Mouse (Mus musculus): ENCODE measurements around the gene Accs. TPM values are rescaled to one million over a fixed set of nuclear protein-coding genes. Genes with fewer than 3 reads are reported as not detected.
A peak's percentile ranks its signal among the peaks of the same experiment; 100 is the strongest.

Gene Accs
- total RNA-seq, 1 experiment, result 5.5 TPM

DNA sequence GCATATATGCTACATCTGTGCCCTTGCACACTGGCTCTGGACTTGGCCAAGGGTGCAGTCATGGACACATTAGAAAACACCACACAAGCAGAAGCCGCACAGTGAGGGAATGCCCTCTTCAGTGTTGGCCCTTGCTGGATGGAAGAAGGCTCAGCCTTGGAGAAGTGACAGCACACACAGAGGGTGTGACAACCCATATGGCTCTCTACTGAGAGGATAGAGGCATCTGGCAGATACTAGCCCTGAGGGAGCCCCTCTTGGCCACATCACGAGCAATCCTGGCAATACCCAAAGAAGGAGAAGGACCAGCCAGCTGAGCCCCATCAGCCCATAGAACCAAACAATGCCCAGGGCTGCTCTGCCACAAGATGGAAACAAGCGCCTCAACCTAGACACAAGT, 24.9 kb upstream of the Accs start:
- no peak overlapping the region for H3K9ac ChIP-seq (ENCODE audit: insufficient read depth, low read depth, low read length, poor library complexity, severe bottlenecking)
- peaks cover 0 to 21% of the 10 kb centered on the region in 2 experiments; a peak in 2 of 4 replicates for H3K4me1 ChIP-seq (ENCODE audit: control insufficient read depth in 2 of 2, insufficient read depth in 2 of 2, low read length in 2 of 2, poor library complexity in 1 of 2)
- no peak for TF ChIP-seq ZC3H11A (IDR thresholded peaks at IDR 0.05; ENCODE audit: borderline replicate concordance, low read depth, low read length)
- TF ChIP-seq CHD2 (IDR thresholded peaks at IDR 0.05; ENCODE audit: low read depth, low read length), result no peak
- TF ChIP-seq ZNF384 (IDR thresholded peaks at IDR 0.05; ENCODE audit: low read depth, low read length), result no peak
- TF ChIP-seq MAFK (IDR thresholded peaks at IDR 0.05; ENCODE audit: insufficient read depth, low read depth, low read length), result no peak
- TF ChIP-seq HCFC1 (IDR thresholded peaks at IDR 0.05; ENCODE audit: borderline replicate concordance, insufficient read depth, low read length), result no peak
- no peak for DNase-seq (ENCODE audit: low read depth, low spot score)
- H3K36me3 ChIP-seq (ENCODE audit: control insufficient read depth, insufficient read depth, low read length, poor library complexity, severe bottlenecking), result no peaks in the 10 kb centered on the region
- no peak overlapping the region for H3K4me3 ChIP-seq (ENCODE audit: insufficient read depth in 1 of 2, low read depth in 1 of 2, low read length in 2 of 2, poor library complexity in 1 of 2, severe bottlenecking in 1 of 2)
- no peaks in the 10 kb centered on the region for H3K9me3 ChIP-seq (ENCODE audit: control insufficient read depth, insufficient read depth, low read depth, low read length)
- in situ Hi-C loops (cut with MboI; ENCODE audit: low sequenced_read_pairs in 2 of 2, unreplicated experiment in 2 of 2), result no loop called here
- H3K27ac ChIP-seq (ENCODE audit: insufficient read depth, low read depth, low read length, poor library complexity, severe bottlenecking), result no peak overlapping the region

DNA sequence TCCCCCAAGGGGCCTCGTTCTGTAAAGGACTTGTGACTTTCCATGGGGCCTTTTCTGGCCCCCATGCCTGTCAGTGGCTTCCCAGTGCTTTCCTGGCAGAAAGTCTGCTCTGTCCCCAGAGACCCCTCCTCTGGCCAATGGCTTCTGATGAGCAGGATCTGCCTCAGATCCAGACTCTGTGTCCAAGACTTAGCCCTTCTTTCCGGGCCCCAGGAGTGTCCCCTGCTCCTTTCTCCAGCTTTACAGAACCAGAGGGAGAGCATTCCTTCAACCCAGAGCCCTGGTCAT, 24.4 kb upstream of the Accs start:
- Histone ChIP-seq H3K36me3 (ENCODE audit: control insufficient read depth, insufficient read depth, low read length, poor library complexity, severe bottlenecking) (no peaks in the 10 kb centered on the region), H3K27ac (ENCODE audit: insufficient read depth, low read depth, low read length, poor library complexity, severe bottlenecking) (no peak overlapping the region), H3K9me3 (ENCODE audit: control insufficient read depth, insufficient read depth, low read depth, low read length) (no peaks in the 10 kb centered on the region), H3K4me3 (ENCODE audit: insufficient read depth in 1 of 2, low read depth in 1 of 2, low read length in 2 of 2, poor library complexity in 1 of 2, severe bottlenecking in 1 of 2) (no peak overlapping the region), H3K9ac (ENCODE audit: insufficient read depth, low read depth, low read length, poor library complexity, severe bottlenecking) (no peak overlapping the region), H3K4me1 (ENCODE audit: control insufficient read depth in 2 of 2, insufficient read depth in 2 of 2, low read length in 2 of 2, poor library complexity in 1 of 2) (peaks cover 0 to 24% of the 10 kb centered on the region in 2 experiments; a peak in 2 of 4 replicates)
- no peak for DNase-seq (ENCODE audit: low read depth, low spot score)
- in situ Hi-C loops (cut with MboI; ENCODE audit: low sequenced_read_pairs in 2 of 2, unreplicated experiment in 2 of 2), result no loop called here
- TF ChIP-seq CHD2 (IDR thresholded peaks at IDR 0.05; ENCODE audit: low read depth, low read length) (no peak), ZNF384 (IDR thresholded peaks at IDR 0.05; ENCODE audit: low read depth, low read length) (no peak), HCFC1 (IDR thresholded peaks at IDR 0.05; ENCODE audit: borderline replicate concordance, insufficient read depth, low read length) (no peak), MAFK (IDR thresholded peaks at IDR 0.05; ENCODE audit: insufficient read depth, low read depth, low read length) (no peak), ZC3H11A (IDR thresholded peaks at IDR 0.05; ENCODE audit: borderline replicate concordance, low read depth, low read length) (no peak)

DNA sequence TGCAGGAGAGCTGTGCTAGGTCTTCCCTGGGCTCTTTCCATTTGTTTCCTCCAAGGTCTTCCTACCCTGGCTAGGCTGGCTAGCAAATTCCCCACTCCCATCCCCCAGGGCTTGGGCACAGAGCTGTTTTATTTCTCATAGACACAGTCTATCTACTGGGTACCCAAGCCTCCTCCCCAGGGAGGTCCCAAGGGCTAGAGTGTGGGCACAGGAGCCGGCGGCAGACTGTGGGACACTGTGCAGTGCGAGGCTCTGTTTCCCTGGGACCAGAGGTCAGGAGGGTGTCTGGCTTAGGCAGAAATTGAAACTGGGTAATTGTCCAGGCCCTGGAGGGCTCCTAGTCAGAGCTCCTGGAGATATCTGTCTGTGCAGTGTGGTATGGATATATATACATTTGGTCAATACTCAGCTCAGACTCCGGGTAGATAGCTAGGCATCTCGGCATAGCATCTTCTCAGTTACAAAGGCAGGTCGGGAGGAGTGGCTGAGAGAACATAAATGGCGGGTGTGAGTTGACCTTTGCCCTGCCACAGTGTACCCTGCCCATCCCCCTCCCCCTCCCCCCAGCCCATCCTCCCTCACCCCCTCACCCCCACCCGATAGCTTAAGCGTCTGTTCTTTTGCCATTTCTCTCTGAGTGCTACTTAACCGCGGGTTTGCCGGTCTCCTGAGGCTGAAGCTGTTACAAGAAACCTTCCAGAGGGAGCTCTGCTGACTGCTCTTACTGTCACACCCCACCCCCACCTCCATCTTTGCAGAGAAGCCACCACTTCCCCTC, 23.9 kb upstream of the Accs start:
- Histone ChIP-seq H3K4me3 (ENCODE audit: insufficient read depth in 1 of 2, low read depth in 1 of 2, low read length in 2 of 2, poor library complexity in 1 of 2, severe bottlenecking in 1 of 2) (no peak overlapping the region), H3K9ac (ENCODE audit: insufficient read depth, low read depth, low read length, poor library complexity, severe bottlenecking) (no peak overlapping the region), H3K27ac (ENCODE audit: insufficient read depth, low read depth, low read length, poor library complexity, severe bottlenecking) (no peak overlapping the region), H3K4me1 (ENCODE audit: control insufficient read depth in 2 of 2, insufficient read depth in 2 of 2, low read length in 2 of 2, poor library complexity in 1 of 2) (peaks cover 0 to 26% of the 10 kb centered on the region in 2 experiments; a peak in 2 of 4 replicates), H3K9me3 (ENCODE audit: control insufficient read depth, insufficient read depth, low read depth, low read length) (no peaks in the 10 kb centered on the region), H3K36me3 (ENCODE audit: control insufficient read depth, insufficient read depth, low read length, poor library complexity, severe bottlenecking) (no peaks in the 10 kb centered on the region)
- DNase-seq (ENCODE audit: low read depth, low spot score), result no peak
- in situ Hi-C loops (cut with MboI; ENCODE audit: low sequenced_read_pairs in 2 of 2, unreplicated experiment in 2 of 2), result no loop called here
- TF ChIP-seq ZNF384 (IDR thresholded peaks at IDR 0.05; ENCODE audit: low read depth, low read length), result no peak
- TF ChIP-seq ZC3H11A (IDR thresholded peaks at IDR 0.05; ENCODE audit: borderline replicate concordance, low read depth, low read length), result no peak
- no peak for TF ChIP-seq HCFC1 (IDR thresholded peaks at IDR 0.05; ENCODE audit: borderline replicate concordance, insufficient read depth, low read length)
- no peak for TF ChIP-seq CHD2 (IDR thresholded peaks at IDR 0.05; ENCODE audit: low read depth, low read length)
- TF ChIP-seq MAFK (IDR thresholded peaks at IDR 0.05; ENCODE audit: insufficient read depth, low read depth, low read length), result no peak

DNA sequence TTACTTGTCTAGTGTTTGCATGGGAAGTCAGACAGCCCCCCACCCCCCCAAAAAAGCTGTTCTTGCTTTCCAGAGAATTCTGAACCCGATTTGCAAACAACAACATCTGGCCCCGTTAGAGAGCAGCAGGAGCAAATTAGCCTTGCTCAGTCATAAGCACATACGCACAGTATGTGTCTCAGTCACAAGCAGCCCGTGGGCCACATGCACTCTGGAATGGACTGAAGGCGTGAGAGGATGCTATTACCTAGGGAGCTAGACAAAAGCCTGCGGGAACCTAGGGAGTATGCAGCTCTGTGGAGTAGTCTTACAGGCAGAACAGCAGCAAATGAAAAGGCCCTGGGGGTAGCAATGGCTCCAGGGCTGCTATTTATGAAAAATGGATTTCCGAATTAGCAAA, 22.5 kb upstream of the Accs start:
- TF ChIP-seq ZC3H11A (IDR thresholded peaks at IDR 0.05; ENCODE audit: borderline replicate concordance, low read depth, low read length) (no peak), HCFC1 (IDR thresholded peaks at IDR 0.05; ENCODE audit: borderline replicate concordance, insufficient read depth, low read length) (no peak), ZNF384 (IDR thresholded peaks at IDR 0.05; ENCODE audit: low read depth, low read length) (no peak), CHD2 (IDR thresholded peaks at IDR 0.05; ENCODE audit: low read depth, low read length) (no peak), MAFK (IDR thresholded peaks at IDR 0.05; ENCODE audit: insufficient read depth, low read depth, low read length) (no peak)
- in situ Hi-C loops (cut with MboI; ENCODE audit: low sequenced_read_pairs in 2 of 2, unreplicated experiment in 2 of 2), result no loop called here
- Histone ChIP-seq H3K9ac (ENCODE audit: insufficient read depth, low read depth, low read length, poor library complexity, severe bottlenecking) (no peak overlapping the region), H3K27ac (ENCODE audit: insufficient read depth, low read depth, low read length, poor library complexity, severe bottlenecking) (peak overlapping the region; percentile 9; the same call in 1 of the 2 replicates), H3K4me1 (ENCODE audit: control insufficient read depth in 2 of 2, insufficient read depth in 2 of 2, low read length in 2 of 2, poor library complexity in 1 of 2) (peaks cover 0 to 28% of the 10 kb centered on the region in 2 experiments; a peak in 2 of 4 replicates), H3K9me3 (ENCODE audit: control insufficient read depth, insufficient read depth, low read depth, low read length) (no peaks in the 10 kb centered on the region), H3K36me3 (ENCODE audit: control insufficient read depth, insufficient read depth, low read length, poor library complexity, severe bottlenecking) (no peaks in the 10 kb centered on the region), H3K4me3 (ENCODE audit: insufficient read depth in 1 of 2, low read depth in 1 of 2, low read length in 2 of 2, poor library complexity in 1 of 2, severe bottlenecking in 1 of 2) (no peak overlapping the region)
- no peak for DNase-seq (ENCODE audit: low read depth, low spot score)
